Mouse (Mus musculus): Measurements from ENCODE around the gene Tob2.

GRCm38 (mm10) chr15:81896407-81896806 lies 37.8 kb upstream of the Tob2 start:
- no peak for TF ChIP-seq CTCF (IDR thresholded peaks at IDR 0.05; ENCODE audit: borderline replicate concordance, insufficient read depth, low read depth, low read length)
- no peak for TF ChIP-seq POLR2A (IDR thresholded peaks at IDR 0.05; ENCODE audit: borderline replicate concordance, insufficient read depth, low read length)

Measured in cerebellum, adult 2 months (tissue).